Mouse (Mus musculus): ENCODE data around the gene Slc39a11. TPM values are rescaled to one million over a fixed set of nuclear protein-coding genes. Genes with fewer than 3 reads are reported as not detected.

Slc39a11 gene
- polyA plus RNA-seq, 1 experiment from 2014 or later = 56.6 TPM

GRCm38 (mm10) chr11:113450028-113450427 lies 199.9 kb downstream of the Slc39a11 start:
- 79% methylated on average over 6 of the region's 6 CpGs for WGBS
- no peak for TF ChIP-seq CTCF (IDR thresholded peaks at IDR 0.05; ENCODE audit: low read depth)
- no peak for TF ChIP-seq EP300 (optimal IDR thresholded peaks at IDR 0.05)
- Histone ChIP-seq H3K27ac (replicated peaks) (no peak overlapping the region), H3K9me3 (ENCODE audit: control insufficient read depth, low read length) (0 out of 2 replicates have a peak, but pooled peaks cover 2% of the 10 kb centered on the region), H3K9ac (ENCODE audit: low read length) (no peak overlapping the region), H3K4me2 (replicated peaks; ENCODE audit: low read depth) (no peak overlapping the region), H3K27me3 (ENCODE audit: control insufficient read depth, insufficient read depth, low read length) (no peaks in the 10 kb centered on the region), H3K4me1 (replicated peaks; ENCODE audit: control insufficient read depth, insufficient read depth) (no peaks in the 10 kb centered on the region), H3K36me3 (ENCODE audit: control insufficient read depth, insufficient read depth, low read length) (no peaks in the 10 kb centered on the region), H3K4me3 (ENCODE audit: low read depth, low read length) (no peak overlapping the region)
- DNase-seq (ENCODE audit: low spot score) = no peak
- ATAC-seq (ENCODE audit: low FRiP score, low TSS enrichment) = no peak

DNA sequence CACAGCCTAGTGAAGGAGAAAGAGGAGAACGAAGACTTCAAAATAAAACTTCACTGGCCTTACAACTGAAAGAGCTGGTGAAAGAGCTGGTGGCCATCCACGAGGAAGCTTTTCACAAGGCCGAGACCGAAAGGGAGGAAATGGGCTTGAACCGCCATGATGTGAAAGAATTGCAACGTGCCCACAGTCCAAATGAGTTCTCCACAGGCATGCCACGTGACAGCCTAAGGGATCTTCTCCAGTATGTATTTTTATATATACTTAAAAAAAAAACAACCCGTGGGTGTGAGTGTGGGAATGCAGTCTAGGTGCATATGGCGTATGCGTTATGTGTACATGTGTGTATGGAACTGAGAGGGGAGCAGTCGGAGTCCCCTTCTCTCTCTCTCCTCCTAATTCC lies 207.8 kb downstream of the Slc39a11 start:
- ATAC-seq (ENCODE audit: low FRiP score, low TSS enrichment) = no peak
- H3K4me3 ChIP-seq (ENCODE audit: low read depth, low read length) = no peak overlapping the region
- no peak overlapping the region for H3K27ac ChIP-seq (replicated peaks)
- WGBS = 95% methylated on average over 11 of the region's 11 CpGs
- TF ChIP-seq EP300 (optimal IDR thresholded peaks at IDR 0.05) (no peak), CTCF (IDR thresholded peaks at IDR 0.05; ENCODE audit: low read depth) (no peak)
- no peak for DNase-seq (ENCODE audit: low spot score)
- H3K36me3 ChIP-seq (ENCODE audit: control insufficient read depth, insufficient read depth, low read length) = no peaks in the 10 kb centered on the region
- no peaks in the 10 kb centered on the region for H3K4me1 ChIP-seq (replicated peaks; ENCODE audit: control insufficient read depth, insufficient read depth)
- no peak overlapping the region for H3K4me2 ChIP-seq (replicated peaks; ENCODE audit: low read depth)
- no peak overlapping the region for H3K9ac ChIP-seq (ENCODE audit: low read length)
- no peaks in the 10 kb centered on the region for H3K9me3 ChIP-seq (ENCODE audit: control insufficient read depth, low read length)
- H3K27me3 ChIP-seq (ENCODE audit: control insufficient read depth, insufficient read depth, low read length) = no peaks in the 10 kb centered on the region

GRCm38 (mm10) chr11:113439328-113440030 lies 210.4 kb downstream of the Slc39a11 start:
- Histone ChIP-seq H3K9ac (ENCODE audit: low read length) (no peak overlapping the region), H3K27ac (replicated peaks) (no peak overlapping the region), H3K27me3 (ENCODE audit: control insufficient read depth, insufficient read depth, low read length) (no peaks in the 10 kb centered on the region), H3K4me3 (ENCODE audit: low read depth, low read length) (no peak overlapping the region), H3K9me3 (ENCODE audit: control insufficient read depth, low read length) (no peaks in the 10 kb centered on the region), H3K4me1 (replicated peaks; ENCODE audit: control insufficient read depth, insufficient read depth) (no peaks in the 10 kb centered on the region), H3K36me3 (ENCODE audit: control insufficient read depth, insufficient read depth, low read length) (no peaks in the 10 kb centered on the region), H3K4me2 (replicated peaks; ENCODE audit: low read depth) (no peak overlapping the region)
- ATAC-seq (ENCODE audit: low FRiP score, low TSS enrichment) (no peak), DNase-seq (ENCODE audit: low spot score) (no peak)
- WGBS = 58% methylated on average over 20 of the region's 20 CpGs
- TF ChIP-seq CTCF (IDR thresholded peaks at IDR 0.05; ENCODE audit: low read depth) (no peak), EP300 (optimal IDR thresholded peaks at IDR 0.05) (no peak)

DNA sequence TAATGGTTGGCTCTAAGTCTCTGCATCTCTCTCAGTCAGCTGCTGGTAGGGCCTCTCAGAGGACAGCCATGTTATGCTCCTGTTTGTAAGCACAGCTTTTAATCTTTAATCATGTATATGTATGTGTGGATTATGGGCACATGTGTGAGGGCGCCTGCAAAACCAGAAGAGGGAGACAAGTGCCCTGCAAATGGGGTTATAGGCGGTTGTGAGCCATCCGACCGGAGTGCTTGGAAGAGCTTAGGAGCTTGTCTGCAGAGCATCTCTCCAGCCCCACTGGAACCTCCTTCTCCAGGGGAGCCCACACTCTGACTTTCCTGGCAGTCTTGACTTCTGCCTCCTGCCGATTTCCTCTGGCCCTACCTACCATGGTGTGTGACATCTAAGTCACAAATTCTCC lies 211.0 kb downstream of the Slc39a11 start:
- H3K36me3 ChIP-seq (ENCODE audit: control insufficient read depth, insufficient read depth, low read length) = no peaks in the 10 kb centered on the region
- WGBS = 91% methylated on average over 5 of the region's 5 CpGs

GRCm38 (mm10) chr11:113437357-113437756 lies 212.5 kb downstream of the Slc39a11 start:
- no peaks in the 10 kb centered on the region for H3K36me3 ChIP-seq (ENCODE audit: control insufficient read depth, insufficient read depth, low read length)
- H3K9me3 ChIP-seq (ENCODE audit: control insufficient read depth, low read length) = no peaks in the 10 kb centered on the region
- ATAC-seq (ENCODE audit: low FRiP score, low TSS enrichment) = peak; percentile 39
- WGBS = 81% methylated on average over 9 of the region's 9 CpGs
- H3K4me3 ChIP-seq (ENCODE audit: low read depth, low read length) = no peak overlapping the region
- H3K27me3 ChIP-seq (ENCODE audit: control insufficient read depth, insufficient read depth, low read length) = no peaks in the 10 kb centered on the region
- peak; percentile 33 for DNase-seq (ENCODE audit: low spot score)
- no peak for TF ChIP-seq EP300 (optimal IDR thresholded peaks at IDR 0.05)
- TF ChIP-seq CTCF (IDR thresholded peaks at IDR 0.05; ENCODE audit: low read depth) = no peak
- no peak overlapping the region for H3K4me2 ChIP-seq (replicated peaks; ENCODE audit: low read depth)
- H3K4me1 ChIP-seq (replicated peaks; ENCODE audit: control insufficient read depth, insufficient read depth) = no peaks in the 10 kb centered on the region
- no peak overlapping the region for H3K9ac ChIP-seq (ENCODE audit: low read length)
- H3K27ac ChIP-seq (replicated peaks) = no peak overlapping the region

More for the DNA sequence above, 211.0 kb downstream of the Slc39a11 start:
- Histone ChIP-seq H3K27ac (replicated peaks) (no peak overlapping the region), H3K9ac (ENCODE audit: low read length) (no peak overlapping the region), H3K4me1 (replicated peaks; ENCODE audit: control insufficient read depth, insufficient read depth) (no peaks in the 10 kb centered on the region), H3K4me2 (replicated peaks; ENCODE audit: low read depth) (no peak overlapping the region), H3K27me3 (ENCODE audit: control insufficient read depth, insufficient read depth, low read length) (no peaks in the 10 kb centered on the region), H3K9me3 (ENCODE audit: control insufficient read depth, low read length) (no peaks in the 10 kb centered on the region), H3K4me3 (ENCODE audit: low read depth, low read length) (no peak overlapping the region)
- ATAC-seq (ENCODE audit: low FRiP score, low TSS enrichment) (no peak), DNase-seq (ENCODE audit: low spot score) (no peak)
- TF ChIP-seq EP300 (optimal IDR thresholded peaks at IDR 0.05) (no peak), CTCF (IDR thresholded peaks at IDR 0.05; ENCODE audit: low read depth) (peak; percentile 22; the same call in 1 of the 2 replicates)

GRCm38 (mm10) chr11:113436299-113436698 lies 213.6 kb downstream of the Slc39a11 start:
- H3K9me3 ChIP-seq (ENCODE audit: control insufficient read depth, low read length) = no peaks in the 10 kb centered on the region

More at GRCm38 (mm10) chr11:113436299-113436698, 213.6 kb downstream of the Slc39a11 start:
- Histone ChIP-seq H3K4me2 (replicated peaks; ENCODE audit: low read depth) (no peak overlapping the region), H3K4me1 (replicated peaks; ENCODE audit: control insufficient read depth, insufficient read depth) (no peaks in the 10 kb centered on the region), H3K9ac (ENCODE audit: low read length) (no peak overlapping the region), H3K4me3 (ENCODE audit: low read depth, low read length) (no peak overlapping the region), H3K36me3 (ENCODE audit: control insufficient read depth, insufficient read depth, low read length) (no peaks in the 10 kb centered on the region), H3K27ac (replicated peaks) (no peak overlapping the region), H3K27me3 (ENCODE audit: control insufficient read depth, insufficient read depth, low read length) (no peaks in the 10 kb centered on the region)
- ATAC-seq (ENCODE audit: low FRiP score, low TSS enrichment) = no peak
- WGBS = 70% methylated on average over 6 of the region's 6 CpGs
- no peak for TF ChIP-seq CTCF (IDR thresholded peaks at IDR 0.05; ENCODE audit: low read depth)
- TF ChIP-seq EP300 (optimal IDR thresholded peaks at IDR 0.05) = no peak
- no peak for DNase-seq (ENCODE audit: low spot score)
